Mouse (Mus musculus): Measurements from ENCODE around the gene Fga. TPM values are rescaled to one million over a fixed set of nuclear protein-coding genes. Genes with fewer than 3 reads are reported as not detected.

Fga gene
- polyA plus RNA-seq, 1 experiment from 2014 or later, result 8.1 TPM

GRCm38 (mm10) chr3:83004801-83005200 lies 21.1 kb upstream of the Fga start:
- H3K4me2 ChIP-seq (replicated peaks), result no peak overlapping the region
- no peak overlapping the region for H3K4me3 ChIP-seq (replicated peaks)
- no peaks in the 10 kb centered on the region for H3K27me3 ChIP-seq (replicated peaks)
- no peak for ATAC-seq
- no peak overlapping the region for H3K9ac ChIP-seq
- WGBS, result 89% methylated on average over 7 of the region's 7 CpGs
- no peaks in the 10 kb centered on the region for H3K9me3 ChIP-seq
- H3K27ac ChIP-seq, result no peak overlapping the region
- no peaks in the 10 kb centered on the region for H3K4me1 ChIP-seq (replicated peaks)
- no peaks in the 10 kb centered on the region for H3K36me3 ChIP-seq

- H3K27me3 ChIP-seq (replicated peaks), result no peaks in the 10 kb centered on the region
- H3K27ac ChIP-seq, result no peak within 1 kb of the TSS
- no peaks in the 10 kb centered on the region for H3K36me3 ChIP-seq
- WGBS, result 40% methylated on average over 7 of the region's 7 CpGs
- H3K4me2 ChIP-seq (replicated peaks), result no peak within 1 kb of the TSS
- no peaks in the 10 kb centered on the region for H3K9me3 ChIP-seq
- no peak within 1 kb of the TSS for H3K4me3 ChIP-seq (replicated peaks)
- H3K9ac ChIP-seq, result no peak within 1 kb of the TSS
- no peak for ATAC-seq
- H3K4me1 ChIP-seq (replicated peaks), result no peaks in the 10 kb centered on the region
These were observed 18.3 kb upstream of the Fga start, which contains the start of gene Fgg for GRCm38 (mm10) chr3:83007557-83007956. TSS of gene Fgg (plus strand) at chr3:83007724.

GRCm38 (mm10) chr3:83010291-83010690 lies 15.6 kb upstream of the Fga start:
- Histone ChIP-seq H3K4me1 (replicated peaks) (no peaks in the 10 kb centered on the region), H3K27ac (no peak overlapping the region), H3K27me3 (replicated peaks) (no peaks in the 10 kb centered on the region), H3K9me3 (no peaks in the 10 kb centered on the region), H3K4me3 (replicated peaks) (no peak overlapping the region), H3K36me3 (no peaks in the 10 kb centered on the region), H3K4me2 (replicated peaks) (no peak overlapping the region), H3K9ac (no peak overlapping the region)
- 70% methylated on average over 11 of the region's 11 CpGs for WGBS
- no peak for ATAC-seq

GRCm38 (mm10) chr3:83011136-83011535 lies 14.7 kb upstream of the Fga start:
- Histone ChIP-seq H3K4me1 (replicated peaks) (no peaks in the 10 kb centered on the region), H3K27ac (no peak overlapping the region), H3K9me3 (no peaks in the 10 kb centered on the region), H3K27me3 (replicated peaks) (no peaks in the 10 kb centered on the region), H3K4me3 (replicated peaks) (no peak overlapping the region), H3K4me2 (replicated peaks) (no peak overlapping the region), H3K36me3 (no peaks in the 10 kb centered on the region), H3K9ac (no peak overlapping the region)
- ATAC-seq, result no peak
- WGBS, result 94% methylated on average over 4 of the region's 4 CpGs

GRCm38 (mm10) chr3:83011565-83011964 lies 14.3 kb upstream of the Fga start:
- Histone ChIP-seq H3K9ac (no peak overlapping the region), H3K4me2 (replicated peaks) (no peak overlapping the region), H3K27ac (no peak overlapping the region), H3K36me3 (no peaks in the 10 kb centered on the region), H3K9me3 (no peaks in the 10 kb centered on the region), H3K4me1 (replicated peaks) (no peaks in the 10 kb centered on the region), H3K27me3 (replicated peaks) (no peaks in the 10 kb centered on the region), H3K4me3 (replicated peaks) (no peak overlapping the region)
- ATAC-seq, result no peak
- 83% methylated on average over 4 of the region's 4 CpGs for WGBS

- no peak for ATAC-seq
- no peaks in the 10 kb centered on the region for H3K36me3 ChIP-seq
- WGBS, result 93% methylated on average over 19 of the region's 19 CpGs
These were observed 13.2 kb upstream of the Fga start for GRCm38 (mm10) chr3:83012636-83013035.

GRCm38 (mm10) chr3:83013951-83014350 lies 11.9 kb upstream of the Fga start:
- H3K27ac ChIP-seq, result no peak overlapping the region
- H3K4me1 ChIP-seq (replicated peaks), result no peaks in the 10 kb centered on the region
- H3K9me3 ChIP-seq, result no peaks in the 10 kb centered on the region
- H3K4me3 ChIP-seq (replicated peaks), result no peak overlapping the region
- H3K36me3 ChIP-seq, result no peaks in the 10 kb centered on the region
- no peak overlapping the region for H3K4me2 ChIP-seq (replicated peaks)
- no peak overlapping the region for H3K9ac ChIP-seq
- no peak for ATAC-seq
- 84% methylated on average over 10 of the region's 10 CpGs for WGBS
- H3K27me3 ChIP-seq (replicated peaks), result no peaks in the 10 kb centered on the region

More at GRCm38 (mm10) chr3:83012636-83013035, 13.2 kb upstream of the Fga start:
- H3K9me3 ChIP-seq, result no peaks in the 10 kb centered on the region
- no peaks in the 10 kb centered on the region for H3K27me3 ChIP-seq (replicated peaks)
- no peak overlapping the region for H3K4me2 ChIP-seq (replicated peaks)
- H3K27ac ChIP-seq, result no peak overlapping the region
- H3K4me3 ChIP-seq (replicated peaks), result no peak overlapping the region
- H3K9ac ChIP-seq, result no peak overlapping the region
- H3K4me1 ChIP-seq (replicated peaks), result no peaks in the 10 kb centered on the region

- WGBS, result 90% methylated on average over 1 of the region's 1 CpGs
- Histone ChIP-seq H3K4me2 (replicated peaks) (no peak overlapping the region), H3K9ac (no peak overlapping the region), H3K4me3 (replicated peaks) (no peak overlapping the region), H3K27me3 (replicated peaks) (no peaks in the 10 kb centered on the region), H3K27ac (no peak overlapping the region), H3K9me3 (no peaks in the 10 kb centered on the region), H3K36me3 (no peaks in the 10 kb centered on the region), H3K4me1 (replicated peaks) (no peaks in the 10 kb centered on the region)
- ATAC-seq, result no peak
These were observed 9.6 kb upstream of the Fga start for GRCm38 (mm10) chr3:83016236-83016635.

GRCm38 (mm10) chr3:83020387-83020786 lies 5.5 kb upstream of the Fga start:
- peak; percentile 86 for ATAC-seq
- no peak overlapping the region for H3K27ac ChIP-seq
- 65% methylated on average over 2 of the region's 2 CpGs for WGBS
- H3K36me3 ChIP-seq, result no peaks in the 10 kb centered on the region
- no peak overlapping the region for H3K9ac ChIP-seq
- H3K4me1 ChIP-seq (replicated peaks), result no peaks in the 10 kb centered on the region
- no peaks in the 10 kb centered on the region for H3K27me3 ChIP-seq (replicated peaks)
- H3K9me3 ChIP-seq, result no peaks in the 10 kb centered on the region
- H3K4me2 ChIP-seq (replicated peaks), result no peak overlapping the region
- H3K4me3 ChIP-seq (replicated peaks), result no peak overlapping the region

- H3K4me3 ChIP-seq (replicated peaks), result no peak overlapping the region
- H3K9me3 ChIP-seq, result no peaks in the 10 kb centered on the region
- no peaks in the 10 kb centered on the region for H3K4me1 ChIP-seq (replicated peaks)
- ATAC-seq, result no peak
- no peak overlapping the region for H3K4me2 ChIP-seq (replicated peaks)
- 81% methylated on average over 5 of the region's 5 CpGs for WGBS
- no peak overlapping the region for H3K9ac ChIP-seq
- no peaks in the 10 kb centered on the region for H3K27me3 ChIP-seq (replicated peaks)
- no peaks in the 10 kb centered on the region for H3K36me3 ChIP-seq
- H3K27ac ChIP-seq, result no peak overlapping the region
These were observed 4.7 kb upstream of the Fga start for GRCm38 (mm10) chr3:83021176-83021575.

GRCm38 (mm10) chr3:83025036-83025435 lies 840 bp upstream of the Fga start:
- H3K4me2 ChIP-seq (replicated peaks), result no peak overlapping the region
- H3K27ac ChIP-seq, result no peak overlapping the region
- 84% methylated on average over 6 of the region's 6 CpGs for WGBS

GRCm38 (mm10) chr3:83027546-83028251 lies 1.8 kb downstream of the Fga start:
- no peaks in the 10 kb centered on the region for H3K36me3 ChIP-seq
- WGBS, result 91% methylated on average over 9 of the region's 9 CpGs
- no peak overlapping the region for H3K4me2 ChIP-seq (replicated peaks)
- no peaks in the 10 kb centered on the region for H3K4me1 ChIP-seq (replicated peaks)
- no peak overlapping the region for H3K9ac ChIP-seq
- no peak overlapping the region for H3K27ac ChIP-seq
- H3K9me3 ChIP-seq, result no peaks in the 10 kb centered on the region
- no peaks in the 10 kb centered on the region for H3K27me3 ChIP-seq (replicated peaks)
- no peak overlapping the region for H3K4me3 ChIP-seq (replicated peaks)
- ATAC-seq, result no peak

More at GRCm38 (mm10) chr3:83025036-83025435, 840 bp upstream of the Fga start:
- no peak overlapping the region for H3K4me3 ChIP-seq (replicated peaks)
- ATAC-seq, result no peak
- H3K36me3 ChIP-seq, result no peaks in the 10 kb centered on the region
- H3K27me3 ChIP-seq (replicated peaks), result no peaks in the 10 kb centered on the region
- H3K9me3 ChIP-seq, result no peaks in the 10 kb centered on the region
- H3K4me1 ChIP-seq (replicated peaks), result no peaks in the 10 kb centered on the region
- no peak overlapping the region for H3K9ac ChIP-seq

- Histone ChIP-seq H3K27me3 (replicated peaks) (no peaks in the 10 kb centered on the region), H3K4me3 (replicated peaks) (no peak overlapping the region), H3K27ac (no peak overlapping the region), H3K4me2 (replicated peaks) (no peak overlapping the region), H3K36me3 (no peaks in the 10 kb centered on the region), H3K9ac (no peak overlapping the region), H3K9me3 (no peaks in the 10 kb centered on the region), H3K4me1 (replicated peaks) (no peaks in the 10 kb centered on the region)
- 88% methylated on average over 4 of the region's 4 CpGs for WGBS
- no peak for ATAC-seq
These were observed 4.5 kb downstream of the Fga start for GRCm38 (mm10) chr3:83030331-83030730.

Measured in intestine, embryonic 15.5 days (tissue).